Mouse (Mus musculus) cerebellum, adult 2 months (tissue): ENCODE results near the gene Gsta1.

ENCODE experiments used
- CTCF ChIP-seq: fragments of 200-500 bp; IDR thresholded peaks from 2 replicates; pipeline ENCODE4 v1.5.1; 2011; ENCODE audit warnings: low read depth, mild to moderate bottlenecking, control low read depth, low read length, moderate library complexity, borderline replicate concordance; ENCODE audit not compliant: insufficient read depth
- POLR2A ChIP-seq: fragments of 200-500 bp; IDR thresholded peaks from 2 replicates; pipeline ENCODE4 v1.6.1; 2011; ENCODE audit warnings: low read length, control low read depth, borderline replicate concordance; ENCODE audit not compliant: insufficient read depth

DNA sequence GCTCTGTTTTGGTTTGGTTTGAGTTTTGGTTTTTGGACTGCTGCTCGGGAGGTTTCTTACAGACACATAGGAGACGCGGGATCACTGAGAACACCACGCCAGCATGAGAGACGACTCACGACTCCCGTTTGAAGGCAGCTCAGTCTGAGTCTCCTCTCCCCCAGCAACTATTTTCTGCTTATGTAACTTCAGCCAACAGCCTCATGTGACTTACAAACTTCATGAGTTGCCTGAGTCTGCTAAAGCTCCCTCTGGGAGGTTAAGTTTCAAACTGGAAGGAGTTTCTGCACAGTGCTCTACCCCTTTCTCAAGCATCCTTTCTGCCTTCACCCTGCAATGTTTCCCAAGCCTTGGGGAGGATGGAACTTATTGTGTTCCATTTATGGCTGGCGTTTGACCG is 44.8 kb upstream of the Gsta1 start:
- TF ChIP-seq CTCF: no peak
- TF ChIP-seq POLR2A: no peak
